Mouse (Mus musculus): ENCODE measurements around the gene Irf1. TPM values are rescaled to one million over a fixed set of nuclear protein-coding genes. Genes with fewer than 3 reads are reported as not detected.

Irf1 gene
- polyA plus RNA-seq, 1 experiment: 169 TPM

DNA sequence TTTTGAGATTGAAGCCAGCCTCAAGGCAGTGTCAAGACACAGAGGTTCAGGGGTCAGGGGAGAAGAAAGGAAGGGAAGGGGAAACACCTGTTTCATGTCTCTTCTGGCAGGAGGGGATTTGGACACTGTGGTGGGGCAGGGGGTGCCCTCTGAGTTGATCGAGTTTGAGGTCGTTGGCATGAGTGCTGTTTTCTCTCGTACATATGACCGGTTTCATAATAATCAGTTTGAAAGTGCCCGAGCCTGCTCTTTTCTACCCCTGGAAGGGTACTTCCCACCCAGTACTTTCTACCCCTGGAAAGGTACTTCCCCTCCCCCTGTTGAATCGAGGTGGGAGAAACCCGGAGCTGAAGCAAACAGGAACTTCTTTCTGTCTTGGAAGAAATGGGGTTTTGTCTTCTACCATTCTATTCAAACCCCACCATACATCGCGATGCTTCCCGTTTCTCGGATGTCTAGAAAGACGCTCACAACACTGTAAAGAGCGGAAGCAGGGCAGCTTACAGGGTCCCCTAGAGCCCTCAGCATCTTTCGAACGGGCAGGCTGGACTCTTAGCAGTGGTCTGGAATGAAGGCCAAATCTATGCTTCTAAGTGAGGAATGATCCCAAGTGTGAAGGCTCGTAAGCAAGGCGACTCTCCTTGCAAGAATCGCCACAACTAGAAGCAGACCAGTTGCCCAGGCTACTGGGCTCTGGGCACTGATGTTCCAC lies 34.7 kb upstream of the Irf1 start:
- DNase-seq: no peak
- TF ChIP-seq CTCF (IDR thresholded peaks at IDR 0.05; ENCODE audit: borderline replicate concordance, control insufficient read depth, extremely low read depth, insufficient read depth, low read length, poor library complexity) (no peak), POLR2A (IDR thresholded peaks at IDR 0.05; ENCODE audit: control insufficient read depth, extremely low read depth, insufficient read depth, low read length, poor library complexity) (no peak)
- WGBS: 56% methylated on average over 18 of the region's 18 CpGs

DNA sequence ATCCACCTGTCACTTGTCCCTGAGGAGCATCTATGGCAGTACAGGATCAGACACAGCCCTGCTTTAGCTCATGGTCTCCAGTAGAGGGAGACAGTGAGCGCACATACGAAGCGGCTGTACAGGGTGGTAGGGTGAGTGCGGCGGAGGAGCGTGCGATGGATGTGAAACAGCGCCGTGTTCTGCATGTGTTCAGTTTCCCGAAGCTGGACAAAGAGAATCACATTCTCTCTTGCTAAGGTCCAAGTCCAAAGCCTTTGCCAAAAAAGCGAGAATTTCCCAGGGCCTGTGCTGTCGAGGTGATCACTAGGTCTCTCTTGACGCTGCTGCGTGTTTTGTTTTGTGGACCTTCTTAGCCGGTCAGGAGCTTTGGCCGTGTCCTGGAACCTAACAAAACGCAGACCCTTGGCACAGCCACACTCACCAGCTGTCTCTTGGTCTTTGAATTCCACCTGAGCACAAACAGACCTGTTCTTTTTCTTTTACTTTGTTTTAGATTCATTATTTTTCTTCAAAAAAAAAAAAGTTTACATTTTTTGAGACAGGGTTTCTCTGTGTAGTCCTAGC lies 34.0 kb upstream of the Irf1 start:
- no peaks in the 10 kb centered on the region for H3K36me3 ChIP-seq (ENCODE audit: control insufficient read depth, insufficient read depth, low read length)
- H3K4me1 ChIP-seq (replicated peaks; ENCODE audit: control insufficient read depth, insufficient read depth, low read length): peaks cover 16% of the 10 kb centered on the region
- H3K27me3 ChIP-seq (ENCODE audit: control insufficient read depth, insufficient read depth, low read length): no peaks in the 10 kb centered on the region
- no peak overlapping the region for H3K4me3 ChIP-seq (ENCODE audit: control insufficient read depth, insufficient read depth, low read length)
- DNase-seq: peak; percentile 68
- TF ChIP-seq CTCF (IDR thresholded peaks at IDR 0.05; ENCODE audit: borderline replicate concordance, control insufficient read depth, extremely low read depth, insufficient read depth, low read length, poor library complexity) (peak; percentile 93), POLR2A (IDR thresholded peaks at IDR 0.05; ENCODE audit: control insufficient read depth, extremely low read depth, insufficient read depth, low read length, poor library complexity) (no peak)
- WGBS: 25% methylated on average over 17 of the region's 17 CpGs
- H3K27ac ChIP-seq (ENCODE audit: control insufficient read depth, insufficient read depth, low read length): no peak overlapping the region

More for the DNA sequence above, 34.7 kb upstream of the Irf1 start:
- H3K4me1 ChIP-seq (replicated peaks; ENCODE audit: control insufficient read depth, insufficient read depth, low read length): peaks cover 16% of the 10 kb centered on the region
- no peak overlapping the region for H3K4me3 ChIP-seq (ENCODE audit: control insufficient read depth, insufficient read depth, low read length)
- H3K27me3 ChIP-seq (ENCODE audit: control insufficient read depth, insufficient read depth, low read length): no peaks in the 10 kb centered on the region
- peak overlapping the region; percentile 8; the same call in 1 of the 2 replicates for H3K27ac ChIP-seq (ENCODE audit: control insufficient read depth, insufficient read depth, low read length)
- H3K36me3 ChIP-seq (ENCODE audit: control insufficient read depth, insufficient read depth, low read length): no peaks in the 10 kb centered on the region

DNA sequence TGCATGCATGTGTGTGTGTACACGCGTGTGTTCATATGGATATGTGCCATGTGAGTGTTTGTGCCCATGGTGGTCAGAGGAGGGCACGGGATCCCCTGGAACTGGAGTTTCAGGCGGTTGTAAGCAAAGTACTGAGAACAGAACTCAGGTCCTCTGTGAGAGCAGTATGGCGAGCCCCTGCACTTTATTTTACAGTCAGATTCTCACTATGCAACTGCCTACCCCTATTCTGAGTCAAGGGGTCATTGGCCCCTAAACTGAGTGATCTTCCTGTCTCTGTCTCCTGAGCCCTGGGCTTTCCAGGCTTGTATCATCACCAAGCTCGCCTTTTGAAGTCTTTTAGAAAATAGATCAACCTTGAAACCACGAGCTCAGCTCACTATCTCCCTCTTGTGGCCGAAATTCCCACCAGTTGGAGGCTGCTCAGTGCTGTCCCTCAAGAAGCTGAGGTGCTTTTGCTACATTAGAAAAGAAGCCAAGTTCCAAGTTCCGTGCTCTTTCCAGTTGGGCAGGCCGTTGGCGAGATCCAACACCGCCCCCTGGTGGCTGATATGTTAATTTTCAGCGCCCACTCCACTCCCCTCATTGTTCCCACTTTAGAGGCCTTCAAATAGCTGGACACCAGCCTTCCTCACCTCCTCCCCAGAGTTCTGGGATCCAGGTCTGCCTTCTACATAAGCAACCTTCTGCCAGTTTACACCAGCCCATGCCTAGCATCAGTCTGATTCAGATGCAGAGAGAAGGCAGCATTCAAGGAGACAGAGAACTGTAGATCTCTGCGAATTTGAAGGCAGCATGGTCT lies 32.8 kb upstream of the Irf1 start:
- H3K27ac ChIP-seq (ENCODE audit: control insufficient read depth, insufficient read depth, low read length): 0 out of 2 replicates have a peak overlapping the region, but pooled peaks have one; percentile 12
- no peak for TF ChIP-seq POLR2A (IDR thresholded peaks at IDR 0.05; ENCODE audit: control insufficient read depth, extremely low read depth, insufficient read depth, low read length, poor library complexity)
- TF ChIP-seq CTCF (IDR thresholded peaks at IDR 0.05; ENCODE audit: borderline replicate concordance, control insufficient read depth, extremely low read depth, insufficient read depth, low read length, poor library complexity): peak; percentile 69; the same call in 1 of the 2 replicates

DNA sequence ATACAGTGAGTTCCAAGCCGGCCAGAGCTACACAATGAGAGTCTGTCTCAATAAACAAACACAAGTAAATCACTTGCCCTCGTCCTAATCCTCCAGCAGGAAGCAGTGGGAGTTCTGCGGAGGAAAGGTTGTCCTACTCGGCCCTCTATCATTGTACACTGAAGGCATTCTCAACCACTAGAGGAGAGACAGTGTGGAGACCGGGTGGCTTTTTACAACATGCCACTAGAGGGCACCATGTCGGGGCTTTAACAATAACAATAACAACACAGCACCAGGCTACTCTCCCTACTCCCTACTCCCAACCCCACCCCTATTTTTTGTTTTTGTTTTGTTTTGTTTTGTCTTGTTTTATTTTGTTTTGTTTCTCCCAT lies 32.3 kb upstream of the Irf1 start:
- WGBS: 38% methylated on average over 6 of the region's 6 CpGs
- H3K27me3 ChIP-seq (ENCODE audit: control insufficient read depth, insufficient read depth, low read length): no peaks in the 10 kb centered on the region
- peak; percentile 65 for DNase-seq
- no peaks in the 10 kb centered on the region for H3K36me3 ChIP-seq (ENCODE audit: control insufficient read depth, insufficient read depth, low read length)
- 0 out of 2 replicates have a peak overlapping the region, but pooled peaks have one; percentile 12 for H3K27ac ChIP-seq (ENCODE audit: control insufficient read depth, insufficient read depth, low read length)
- H3K4me1 ChIP-seq (replicated peaks; ENCODE audit: control insufficient read depth, insufficient read depth, low read length): peaks cover 16% of the 10 kb centered on the region
- TF ChIP-seq POLR2A (IDR thresholded peaks at IDR 0.05; ENCODE audit: control insufficient read depth, extremely low read depth, insufficient read depth, low read length, poor library complexity) (no peak), CTCF (IDR thresholded peaks at IDR 0.05; ENCODE audit: borderline replicate concordance, control insufficient read depth, extremely low read depth, insufficient read depth, low read length, poor library complexity) (no peak)
- H3K4me3 ChIP-seq (ENCODE audit: control insufficient read depth, insufficient read depth, low read length): no peak overlapping the region

More for the DNA sequence above, 32.8 kb upstream of the Irf1 start:
- Histone ChIP-seq H3K36me3 (ENCODE audit: control insufficient read depth, insufficient read depth, low read length) (no peaks in the 10 kb centered on the region), H3K4me1 (replicated peaks; ENCODE audit: control insufficient read depth, insufficient read depth, low read length) (peaks cover 16% of the 10 kb centered on the region), H3K27me3 (ENCODE audit: control insufficient read depth, insufficient read depth, low read length) (no peaks in the 10 kb centered on the region), H3K4me3 (ENCODE audit: control insufficient read depth, insufficient read depth, low read length) (no peak overlapping the region)
- DNase-seq: peak; percentile 71
- 49% methylated on average over 14 of the region's 14 CpGs for WGBS

DNA sequence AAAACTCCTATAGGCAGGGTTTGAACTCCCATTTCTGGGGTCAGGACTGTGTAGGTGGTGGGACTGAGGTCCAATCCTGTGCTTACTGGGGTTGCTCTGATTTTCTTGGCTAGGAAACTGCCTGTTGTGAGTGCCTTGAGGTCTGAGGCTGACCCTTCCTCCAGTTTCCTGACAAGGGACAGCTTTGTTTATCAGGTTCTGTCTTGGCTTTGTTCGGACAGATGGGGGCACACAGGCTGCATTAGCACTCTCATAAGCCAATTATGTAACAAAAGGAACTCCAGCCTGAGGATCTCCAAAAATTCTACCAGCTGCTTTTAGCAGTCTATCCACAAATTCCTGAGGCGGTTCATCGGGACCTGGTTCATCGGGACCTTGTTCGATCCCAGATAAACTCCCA lies 27.5 kb upstream of the Irf1 start:
- Histone ChIP-seq H3K27ac (ENCODE audit: control insufficient read depth, insufficient read depth, low read length) (no peak overlapping the region), H3K27me3 (ENCODE audit: control insufficient read depth, insufficient read depth, low read length) (no peaks in the 10 kb centered on the region), H3K4me1 (replicated peaks; ENCODE audit: control insufficient read depth, insufficient read depth, low read length) (no peaks in the 10 kb centered on the region), H3K36me3 (ENCODE audit: control insufficient read depth, insufficient read depth, low read length) (no peaks in the 10 kb centered on the region), H3K4me3 (ENCODE audit: control insufficient read depth, insufficient read depth, low read length) (no peak overlapping the region)
- no peak for TF ChIP-seq CTCF (IDR thresholded peaks at IDR 0.05; ENCODE audit: borderline replicate concordance, control insufficient read depth, extremely low read depth, insufficient read depth, low read length, poor library complexity)
- TF ChIP-seq POLR2A (IDR thresholded peaks at IDR 0.05; ENCODE audit: control insufficient read depth, extremely low read depth, insufficient read depth, low read length, poor library complexity): no peak
- WGBS: 88% methylated on average over 5 of the region's 5 CpGs
- no peak for DNase-seq

DNA sequence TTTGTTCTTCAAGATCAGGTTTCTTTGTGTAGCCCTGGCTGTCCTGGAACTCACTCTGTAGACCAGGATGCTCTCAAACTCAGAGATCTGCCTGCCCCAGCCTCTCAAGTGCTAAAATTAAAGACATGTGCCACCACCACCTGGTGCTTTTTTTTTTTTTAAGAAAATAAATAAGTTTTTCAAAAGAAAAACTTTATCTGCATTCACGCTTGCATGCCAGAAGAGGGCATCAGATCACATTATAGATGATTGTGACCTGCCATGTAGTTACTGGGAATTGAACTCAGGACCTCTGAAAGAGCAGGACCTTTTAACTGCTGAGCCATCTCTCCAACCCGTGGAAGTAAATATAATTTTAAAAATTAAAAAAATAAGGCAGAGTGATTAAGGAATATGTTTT lies 24.6 kb upstream of the Irf1 start:
- H3K4me3 ChIP-seq (ENCODE audit: control insufficient read depth, insufficient read depth, low read length): no peak overlapping the region
- no peaks in the 10 kb centered on the region for H3K36me3 ChIP-seq (ENCODE audit: control insufficient read depth, insufficient read depth, low read length)
- peaks cover 14% of the 10 kb centered on the region for H3K4me1 ChIP-seq (replicated peaks; ENCODE audit: control insufficient read depth, insufficient read depth, low read length)
- TF ChIP-seq CTCF (IDR thresholded peaks at IDR 0.05; ENCODE audit: borderline replicate concordance, control insufficient read depth, extremely low read depth, insufficient read depth, low read length, poor library complexity) (no peak), POLR2A (IDR thresholded peaks at IDR 0.05; ENCODE audit: control insufficient read depth, extremely low read depth, insufficient read depth, low read length, poor library complexity) (no peak)
- H3K27me3 ChIP-seq (ENCODE audit: control insufficient read depth, insufficient read depth, low read length): no peaks in the 10 kb centered on the region
- WGBS: 88% methylated on average over 2 of the region's 2 CpGs
- no peak for DNase-seq
- H3K27ac ChIP-seq (ENCODE audit: control insufficient read depth, insufficient read depth, low read length): no peak overlapping the region

Data from thymus, adult 2 months (tissue).